Mouse (Mus musculus) myocyte (in vitro differentiated cells): ENCODE measurements at regions not wholly inside any gene's neighbourhood (a gene's known extent, or its start where the extent isn't known, plus 50 kb on each side); places are given as distances from the start of the nearest gene placed in this dataset.

ENCODE experiments used
- H3K27me3 ChIP-seq: one replicate; pipeline ENCODE4 v1.6.1; 2011; ENCODE audit not compliant: control insufficient read depth, insufficient read depth, insufficient read length
- H3K36me3 ChIP-seq: one replicate; pipeline ENCODE4 v1.6.1; 2011; ENCODE audit not compliant: control insufficient read depth, insufficient read depth
- H3K4me2 ChIP-seq: one replicate; pipeline ENCODE4 v1.6.1; 2011; ENCODE audit warnings: low read depth, control low read depth
- H3K4me3 ChIP-seq: one replicate; pipeline ENCODE4 v1.5.1; 2011; ENCODE audit warnings: mild to moderate bottlenecking, control low read depth, moderate library complexity
- H3K79me2 ChIP-seq: one replicate; pipeline ENCODE4 v1.6.1; 2011; ENCODE audit not compliant: control insufficient read depth, insufficient read depth
- H3ac ChIP-seq: one replicate; pipeline ENCODE4 v1.6.1; 2011; ENCODE audit not compliant: control insufficient read depth, insufficient read length
- CEBPB ChIP-seq: IDR thresholded peaks from 2 replicates; pipeline ENCODE4 v1.6.1; 2011; ENCODE audit warnings: mild to moderate bottlenecking, moderate library complexity; ENCODE audit not compliant: poor library complexity, insufficient read depth, severe bottlenecking
- E2F4 ChIP-seq: IDR thresholded peaks from one replicate; pipeline ENCODE4 v1.6.1; 2011; ENCODE audit warnings: mild to moderate bottlenecking, control low read depth, moderate library complexity; ENCODE audit not compliant: insufficient read depth
- MAX ChIP-seq: IDR thresholded peaks from one replicate; pipeline ENCODE4 v1.6.1; 2011; ENCODE audit warnings: low read depth, mild to moderate bottlenecking, control low read depth
- MYOD1 ChIP-seq, 3 experiments: IDR thresholded peaks; one replicate each; pipeline ENCODE4 v1.6.1; 2011; ENCODE audit warnings: control low read depth in 2 of 3, low read depth in 2 of 3, mild to moderate bottlenecking in 2 of 3, moderate library complexity in 1 of 3; ENCODE audit not compliant: insufficient read length in 2 of 3, control insufficient read depth in 1 of 3
- MYOG ChIP-seq, 3 experiments: IDR thresholded peaks; one replicate each; pipeline ENCODE4 v1.6.1; 2011; ENCODE audit warnings: control low read depth in 2 of 3, low read depth in 2 of 3, mild to moderate bottlenecking in 2 of 3; ENCODE audit not compliant: insufficient read length in 2 of 3, control insufficient read depth in 1 of 3, insufficient read depth in 1 of 3
- POLR2A ChIP-seq: IDR thresholded peaks from one replicate; pipeline ENCODE4 v1.6.1; 2011; ENCODE audit warnings: low read depth, mild to moderate bottlenecking, control low read depth, moderate library complexity; ENCODE audit not compliant: insufficient read length
- POLR2AphosphoS2 ChIP-seq: IDR thresholded peaks from one replicate; pipeline ENCODE4 v1.6.1; 2011; ENCODE audit warnings: low read depth, control low read depth; ENCODE audit not compliant: insufficient read length
- REST ChIP-seq: IDR thresholded peaks from one replicate; pipeline ENCODE4 v1.6.1; 2011; ENCODE audit warnings: mild to moderate bottlenecking, control low read depth, moderate library complexity; ENCODE audit not compliant: insufficient read depth, insufficient read length
- SRF ChIP-seq: IDR thresholded peaks from one replicate; pipeline ENCODE4 v1.6.1; 2011; ENCODE audit warnings: low read depth; ENCODE audit not compliant: control insufficient read depth, insufficient read length
- TCF12 ChIP-seq: IDR thresholded peaks from one replicate; pipeline ENCODE4 v1.6.1; 2011; ENCODE audit warnings: mild to moderate bottlenecking, control low read depth; ENCODE audit not compliant: poor library complexity, insufficient read depth, severe bottlenecking
- TCF3 ChIP-seq: IDR thresholded peaks from one replicate; pipeline ENCODE4 v1.6.1; 2011; ENCODE audit warnings: low read depth, control low read depth; ENCODE audit not compliant: insufficient read length
- USF1 ChIP-seq: IDR thresholded peaks from one replicate; pipeline ENCODE4 v1.6.1; 2011; ENCODE audit warnings: low read depth, mild to moderate bottlenecking, control low read depth, moderate library complexity

DNA sequence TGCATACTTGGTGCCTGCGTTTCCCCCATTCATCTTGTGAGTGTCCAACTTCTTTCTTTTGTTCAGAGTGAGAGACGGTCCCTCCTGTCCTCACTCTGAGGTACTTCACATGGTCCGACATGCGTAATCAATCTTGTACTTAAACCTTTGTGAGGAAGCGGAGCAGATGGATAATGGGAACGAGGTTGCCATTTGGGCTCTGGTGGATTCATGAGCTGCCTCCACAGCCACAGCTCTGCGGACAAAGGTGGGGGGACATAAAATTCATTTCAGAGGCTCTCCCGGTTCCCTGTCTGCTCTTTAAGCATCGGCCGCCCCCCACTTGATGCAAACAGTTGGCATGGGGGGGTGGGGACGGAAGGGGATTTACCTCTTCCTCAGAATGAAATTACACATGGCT, 454.7 kb downstream of the Sox2 start:
- no peaks in the 10 kb centered on the region for H3K27me3 ChIP-seq
- H3ac ChIP-seq, result no peak overlapping the region
- H3K4me3 ChIP-seq, result no peak overlapping the region
- TF ChIP-seq E2F4 (no peak), REST (no peak)
- no peaks in the 10 kb centered on the region for H3K79me2 ChIP-seq
- H3K4me2 ChIP-seq, result no peak overlapping the region
- no peaks in the 10 kb centered on the region for H3K36me3 ChIP-seq

DNA sequence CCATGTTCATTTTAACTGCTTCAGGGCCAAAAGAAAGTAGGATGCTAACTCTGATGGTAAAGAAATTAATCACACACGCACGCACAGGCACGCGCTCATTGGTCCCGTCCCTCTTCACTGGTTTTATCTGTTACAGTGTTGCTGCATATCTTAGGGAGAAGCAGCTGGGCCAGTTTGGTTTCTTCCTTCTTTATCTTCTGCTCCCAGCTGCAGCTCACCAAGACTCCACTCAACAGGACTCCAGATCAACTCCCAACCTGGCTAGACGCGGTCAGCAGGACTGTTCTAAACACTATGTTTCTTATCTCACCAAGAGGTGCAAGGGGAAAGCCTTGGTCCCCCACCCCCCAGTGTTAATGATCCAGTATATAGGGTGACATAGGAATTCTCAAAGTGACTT, 455.9 kb downstream of the Sox2 start:
- no peaks in the 10 kb centered on the region for H3K36me3 ChIP-seq

DNA sequence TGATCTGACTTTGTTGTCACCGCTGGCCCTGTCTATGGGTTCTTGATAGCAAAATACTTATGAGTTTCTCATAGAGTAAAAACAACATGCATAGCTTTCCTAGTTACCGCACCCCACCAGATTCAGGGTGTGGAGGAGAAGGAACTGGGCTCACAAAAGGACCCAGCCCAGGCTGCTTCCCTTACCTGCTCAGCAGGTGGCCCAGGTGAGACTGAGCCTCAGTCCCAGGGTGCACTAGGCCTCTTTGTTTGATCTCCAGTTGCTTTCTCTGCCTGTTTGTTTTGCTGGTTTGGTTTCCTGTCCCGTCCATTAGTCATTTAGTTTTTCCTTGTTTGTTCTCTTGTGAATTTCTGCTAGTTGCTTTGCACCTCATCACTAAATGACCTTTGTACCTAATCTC, 483.3 kb downstream of the Sox2 start:
- H3K79me2 ChIP-seq, result no peaks in the 10 kb centered on the region
- H3K4me2 ChIP-seq, result no peak overlapping the region
- TF ChIP-seq TCF12, result no peak
- no peak for TF ChIP-seq POLR2AphosphoS2
- TF ChIP-seq E2F4, result no peak
- no peak for TF ChIP-seq CEBPB
- no peak for TF ChIP-seq USF1
- TF ChIP-seq REST, result no peak
- no peak for TF ChIP-seq MAX
- no peak for TF ChIP-seq POLR2A
- TF ChIP-seq TCF3, result no peak
- TF ChIP-seq SRF, result no peak
- no peak for TF ChIP-seq MYOG (IDR thresholded peaks at IDR 0.05; ENCODE audit: control insufficient read depth in 1 of 3, insufficient read depth in 1 of 3, insufficient read length in 2 of 3, low read depth in 2 of 3)
- H3K27me3 ChIP-seq, result no peaks in the 10 kb centered on the region
- no peak overlapping the region for H3ac ChIP-seq
- no peaks in the 10 kb centered on the region for H3K36me3 ChIP-seq
- H3K4me3 ChIP-seq, result no peak overlapping the region

More for the DNA sequence above, 455.9 kb downstream of the Sox2 start:
- H3K27me3 ChIP-seq, result no peaks in the 10 kb centered on the region
- no peak for TF ChIP-seq REST
- no peak for TF ChIP-seq POLR2AphosphoS2
- no peak for TF ChIP-seq MYOD1 (IDR thresholded peaks at IDR 0.05; ENCODE audit: control insufficient read depth in 1 of 3, insufficient read length in 2 of 3, low read depth in 2 of 3)
- no peak for TF ChIP-seq USF1
- H3ac ChIP-seq, result no peak overlapping the region
- no peak overlapping the region for H3K4me2 ChIP-seq
- H3K79me2 ChIP-seq, result no peaks in the 10 kb centered on the region
- H3K4me3 ChIP-seq, result no peak overlapping the region

DNA sequence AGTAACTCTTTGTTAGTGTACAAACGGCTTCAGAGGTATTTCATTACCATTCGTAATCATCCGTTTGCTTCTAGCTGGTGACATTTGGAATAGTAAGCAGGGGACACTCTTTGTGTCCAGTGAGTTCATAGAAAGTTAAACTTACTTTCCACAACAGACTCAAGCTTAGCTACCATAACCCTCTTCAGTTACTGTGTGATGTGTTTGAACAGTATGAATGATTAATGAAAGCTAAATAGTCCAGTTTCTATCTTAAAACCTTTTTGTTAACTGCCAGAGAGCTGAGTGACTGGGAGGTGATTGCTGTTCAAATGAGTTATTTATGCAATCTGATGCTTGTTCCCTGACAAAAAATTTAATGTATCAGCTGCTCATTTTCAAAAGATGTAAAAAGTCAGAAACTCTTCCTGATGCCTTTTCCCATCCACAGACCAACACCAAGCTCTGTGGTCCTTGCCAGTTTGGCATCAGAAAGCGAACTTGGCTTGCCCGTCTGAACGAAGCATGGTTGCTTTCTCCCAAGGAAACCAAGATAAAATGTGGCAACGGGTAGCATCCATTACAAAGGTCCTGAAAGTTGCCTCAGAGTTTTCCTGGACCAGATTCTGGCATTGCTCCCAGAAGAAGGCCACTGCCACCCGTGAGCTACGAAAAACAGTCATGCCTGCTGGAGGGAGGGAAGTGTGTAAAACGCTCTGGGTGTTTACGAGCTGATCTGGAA, 491.5 kb downstream of the Sox2 start:
- Histone ChIP-seq H3K36me3 (no peaks in the 10 kb centered on the region), H3K4me2 (no peak overlapping the region), H3K27me3 (no peaks in the 10 kb centered on the region), H3ac (no peak overlapping the region), H3K79me2 (no peaks in the 10 kb centered on the region), H3K4me3 (no peak overlapping the region)
- TF ChIP-seq TCF3 (no peak), POLR2AphosphoS2 (no peak)

- Histone ChIP-seq H3K27me3 (no peaks in the 10 kb centered on the region), H3K79me2 (no peaks in the 10 kb centered on the region), H3K36me3 (no peaks in the 10 kb centered on the region), H3K4me3 (no peak overlapping the region), H3K4me2 (no peak overlapping the region), H3ac (no peak overlapping the region)
- TF ChIP-seq CEBPB (no peak), MYOG (IDR thresholded peaks at IDR 0.05; ENCODE audit: control insufficient read depth in 1 of 3, insufficient read depth in 1 of 3, insufficient read length in 2 of 3, low read depth in 2 of 3) (no peak), TCF12 (no peak), SRF (no peak), TCF3 (no peak), MAX (no peak), POLR2A (no peak), MYOD1 (IDR thresholded peaks at IDR 0.05; ENCODE audit: control insufficient read depth in 1 of 3, insufficient read length in 2 of 3, low read depth in 2 of 3) (no peak), POLR2AphosphoS2 (no peak), E2F4 (no peak), REST (no peak), USF1 (no peak)
Observed at GRCm38 (mm10) chr3:35142683-35143082, 492.5 kb downstream of the Sox2 start.

GRCm38 (mm10) chr3:35145569-35145968, 495.4 kb downstream of the Sox2 start:
- Histone ChIP-seq H3K4me3 (no peak overlapping the region), H3K79me2 (no peaks in the 10 kb centered on the region), H3ac (no peak overlapping the region), H3K36me3 (no peaks in the 10 kb centered on the region), H3K27me3 (no peaks in the 10 kb centered on the region), H3K4me2 (no peak overlapping the region)
- TF ChIP-seq POLR2A, result no peak
- no peak for TF ChIP-seq CEBPB
- no peak for TF ChIP-seq MAX
- TF ChIP-seq MYOD1 (IDR thresholded peaks at IDR 0.05; ENCODE audit: control insufficient read depth in 1 of 3, insufficient read length in 2 of 3, low read depth in 2 of 3), result no peak
- no peak for TF ChIP-seq SRF
- TF ChIP-seq TCF3, result no peak
- no peak for TF ChIP-seq REST
- no peak for TF ChIP-seq TCF12
- no peak for TF ChIP-seq E2F4
- TF ChIP-seq MYOG (IDR thresholded peaks at IDR 0.05; ENCODE audit: control insufficient read depth in 1 of 3, insufficient read depth in 1 of 3, insufficient read length in 2 of 3, low read depth in 2 of 3), result no peak
- no peak for TF ChIP-seq POLR2AphosphoS2
- no peak for TF ChIP-seq USF1
